8 mouse cellular contexts compared by ENCODE assay signal in the genomic region with DNA sequence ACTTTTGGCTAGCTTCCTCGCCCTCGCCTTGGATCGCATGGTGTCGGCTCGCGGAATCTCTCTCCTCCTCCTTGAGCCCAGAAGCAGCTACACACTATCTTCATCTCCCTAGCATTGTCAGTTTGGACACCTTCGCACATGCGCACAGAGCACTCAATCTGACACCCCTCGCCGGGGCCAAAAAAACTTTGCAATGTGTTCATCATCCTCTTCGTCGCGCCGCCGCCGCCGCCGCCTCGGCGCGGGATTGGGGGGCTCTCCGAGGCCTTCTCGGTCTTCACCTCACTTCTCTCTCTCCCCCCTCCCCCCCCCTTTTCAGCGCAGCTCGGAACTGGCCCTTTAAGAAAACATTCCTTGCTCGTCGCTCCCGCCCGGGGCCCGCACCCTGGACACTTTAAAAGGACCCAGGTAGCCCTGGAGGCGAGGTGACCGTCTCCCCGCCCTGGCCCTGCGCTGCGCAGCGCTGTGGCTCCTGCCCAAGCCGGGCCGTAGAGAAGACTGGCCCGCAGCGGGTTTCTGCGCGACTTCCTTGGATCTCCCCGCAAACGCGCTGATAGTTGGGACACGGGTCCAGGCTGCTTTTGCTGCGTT. TPM values are rescaled to one million over a fixed set of nuclear protein-coding genes. Genes with fewer than 3 reads are reported as not detected.
A peak's percentile ranks its signal among the peaks of the same experiment; 100 is the strongest.
DNase-seq lines count a peak whose midpoint lies in the region; ATAC-seq lines count a peak whose summit lies in the region.

Gene Prdm16, minus strand, starts transcription at position 153 of the 591 bp plus-strand sequence.

- H3K27ac ChIP-seq in embryonic facial prominence, embryonic 12.5 days, result peak within 1 kb of the TSS; percentile 97

- intact Hi-C loops in heart, postnatal 14 days (cut with DNase I), result loop anchor here (1.0 to 2.0 kb wide), 2 partner anchors 138 to 188 kb away; no protein-coding TSS in a partner anchor

- peak within 1 kb of the TSS; percentile 95 for H3K9ac ChIP-seq in embryonic facial prominence, embryonic 12.5 days

- peak; percentile 47 for ATAC-seq in embryonic facial prominence, embryonic 12.5 days (ENCODE audit: insufficient number of reproducible peaks, insufficient read depth, low FRiP score, low TSS enrichment)
- ATAC-seq in CD4-positive, CD25-positive, alpha-beta regulatory T cell, adult 4 months, result no peak

- peak within 1 kb of the TSS; percentile 77 for H3K4me3 ChIP-seq in embryonic facial prominence, embryonic 12.5 days

- peak within 1 kb of the TSS; percentile 85 for H3K4me2 ChIP-seq in embryonic facial prominence, embryonic 12.5 days (replicated peaks)

- peak; percentile 26 for DNase-seq in urinary bladder, postnatal 14 days (ENCODE audit: low spot score)
- DNase-seq in urinary bladder, postnatal 10 days (ENCODE audit: low spot score), result no peak
- DNase-seq in heart, postnatal 14 days, result peak; percentile 55 to 59
- DNase-seq in kidney, postnatal 36 days, result peak; percentile 56 to 71
- peak; percentile 76 for DNase-seq in mesoderm, embryonic 11.5 days (ENCODE audit: low read depth, low spot score)
- DNase-seq in spleen, postnatal 14 days (ENCODE audit: low spot score in 2 of 2), result no peak

- under 1% methylated on average over 47 of the region's 47 CpGs for WGBS in embryonic facial prominence, embryonic 12.5 days

- peaks cover 59% of the 10 kb centered on the region for H3K4me1 ChIP-seq in embryonic facial prominence, embryonic 12.5 days

- H3K27me3 ChIP-seq in embryonic facial prominence, embryonic 12.5 days, result peaks cover 52% of the 10 kb centered on the region

- H3K9me3 ChIP-seq in embryonic facial prominence, embryonic 12.5 days, result no peaks in the 10 kb centered on the region

- H3K36me3 ChIP-seq in embryonic facial prominence, embryonic 12.5 days, result no peaks in the 10 kb centered on the region

RNA-seq across cellular contexts. Expression of gene Prdm16, which starts in this region (rescaled TPM):
- 41.5 and 45.7 TPM in 2 replicates for polyA plus RNA-seq in embryonic facial prominence, embryonic 12.5 days (2016; fragmentation: Nextera tagmentation; extraction: Ambion mirVana)
- total RNA-seq in heart, postnatal 14 days (2021), result 10 to 100 TPM; 15.7 to 18.0 TPM
- 1 to 10 TPM; 2.2 to 2.7 TPM for polyA plus RNA-seq in CD4-positive, CD25-positive, alpha-beta regulatory T cell, adult 4 months (2017; shearing (Covaris generic))

Comparison
In these comparisons a context has a peak if more than half of its experiments do, and no peak if none do; other contexts are left out.
1. RNA of gene Prdm16 (polyA plus RNA-seq): 41.5 to 45.7 TPM in embryonic facial prominence, embryonic 12.5 days; 2.2 to 2.7 TPM in CD4-positive, CD25-positive, alpha-beta regulatory T cell, adult 4 months; every median in the first group is over 10 times any median in the second.
2. DNase-seq: peak in urinary bladder, postnatal 14 days (single experiment), heart, postnatal 14 days (2 of 2), kidney, postnatal 36 days (2 of 2) and mesoderm, embryonic 11.5 days (single experiment); none in urinary bladder, postnatal 10 days (single experiment) and spleen, postnatal 14 days (0 of 2).